Mouse (Mus musculus): ENCODE results near the gene Gm21954.

DNA sequence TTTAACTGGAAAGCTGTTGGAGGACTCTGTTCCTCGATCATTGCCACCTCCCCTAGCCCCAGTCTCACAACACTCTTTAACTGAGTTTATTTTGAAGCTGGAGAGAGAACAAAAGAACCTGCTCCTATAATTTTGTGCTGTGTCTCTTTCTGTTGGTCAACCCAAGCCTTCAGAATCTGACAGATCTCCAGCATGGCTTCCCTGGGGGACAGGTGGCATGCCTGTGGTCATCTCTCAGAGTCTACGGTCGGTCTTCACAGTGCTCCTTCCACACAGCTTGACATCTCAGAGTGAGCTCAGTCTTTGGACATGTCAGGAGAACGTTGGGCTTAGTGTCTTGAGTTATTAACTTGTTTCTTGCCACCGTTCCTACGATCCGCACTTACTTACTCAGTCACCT lies 25.3 kb downstream of the Gm21954 start:
- TF ChIP-seq POLR2A (IDR thresholded peaks at IDR 0.05; ENCODE audit: low read depth, low read length) (no peak), CTCF (IDR thresholded peaks at IDR 0.05; ENCODE audit: borderline replicate concordance, insufficient read depth, low read length) (no peak)
